Mouse (Mus musculus): ENCODE data around the gene Abl1.

- TF ChIP-seq POLR2A (IDR thresholded peaks at IDR 0.05; ENCODE audit: borderline replicate concordance, extremely low read depth, insufficient read depth, insufficient read length, poor library complexity, severe bottlenecking) (no peak), CTCF (IDR thresholded peaks at IDR 0.05; ENCODE audit: borderline replicate concordance, extremely low read depth, insufficient read depth, insufficient read length) (no peak)
Measured at GRCm38 (mm10) chr2:31703226-31703625, 15.1 kb downstream of the Abl1 start.

All from brain, embryonic 14.5 days (tissue).